ENCODE assay signal across 11 mouse cellular contexts in genomic region chr2:124616746-124617145, GRCm38 (mm10).
DNase-seq lines count a peak whose midpoint lies in the region; ATAC-seq and TF ChIP-seq lines count a peak whose summit lies in the region.
"Had no signal": no experiment of that assay in that cellular context is flagged by ENCODE, and none has a peak within 500 bp of the region (broad histone marks: within the 10 kb centered on the region; RNA-seq: fewer than 3 reads in every experiment).

No protein-coding gene starts in this region.

- 14% methylated on average over 4 of the region's 4 CpGs for WGBS in heart, adult 2 months
- WGBS in liver, embryonic 13.5 days (ENCODE audit: insufficient replicate concordance) = 33% methylated on average over 4 of the region's 4 CpGs
- 51% methylated on average over 4 of the region's 4 CpGs for WGBS in liver, embryonic 11.5 days
- 20% methylated on average over 4 of the region's 4 CpGs for WGBS in embryonic facial prominence, embryonic 14.5 days
- WGBS in liver, postnatal 0 days (ENCODE audit: insufficient replicate concordance) = 50% methylated on average over 4 of the region's 4 CpGs

- no peak for TF ChIP-seq EP300 in heart, adult 2 months (IDR thresholded peaks at IDR 0.05; ENCODE audit: insufficient read depth, low read depth, low read length)
- TF ChIP-seq EP300 in liver, postnatal 0 days (IDR thresholded peaks at IDR 0.05; ENCODE audit: low read depth) = no peak

- H3K9ac ChIP-seq in heart, adult 2 months (ENCODE audit: low read depth, low read length) = no peak overlapping the region
- H3K9ac ChIP-seq in liver, embryonic 13.5 days = no peak overlapping the region
- H3K9ac ChIP-seq in liver, embryonic 11.5 days (ENCODE audit: low read depth, low read length) = no peak overlapping the region
- H3K9ac ChIP-seq in embryonic facial prominence, embryonic 14.5 days (ENCODE audit: low read depth, low read length) = no peak overlapping the region
- H3K9ac ChIP-seq in liver, postnatal 0 days (replicated peaks) = no peak overlapping the region
- H3K9ac ChIP-seq: midbrain, embryonic 15.5 days had no signal

- peaks cover 37% of the 10 kb centered on the region for H3K4me1 ChIP-seq in heart, adult 2 months (ENCODE audit: control insufficient read depth, insufficient read depth, low read length)
- H3K4me1 ChIP-seq in liver, embryonic 13.5 days (replicated peaks) = no peaks in the 10 kb centered on the region
- peaks cover 2% of the 10 kb centered on the region; the same call in 1 of the 2 replicates for H3K4me1 ChIP-seq in liver, embryonic 11.5 days (replicated peaks; ENCODE audit: control insufficient read depth, insufficient read depth, low read length)
- peaks cover 13% of the 10 kb centered on the region for H3K4me1 ChIP-seq in embryonic facial prominence, embryonic 14.5 days (ENCODE audit: control insufficient read depth, insufficient read depth, low read length)
- H3K4me1 ChIP-seq in liver, postnatal 0 days (ENCODE audit: insufficient read depth) = no peaks in the 10 kb centered on the region

- no peak for DNase-seq in heart, adult 2 months
- no peak for DNase-seq in heart, adult 9 months (ENCODE audit: low spot score in 2 of 2)
- no peak for DNase-seq in liver, embryonic 13.5 days
- no peak for DNase-seq in liver, embryonic 11.5 days (ENCODE audit: low spot score)
- peak; percentile 38 for DNase-seq in embryonic facial prominence, embryonic 14.5 days (ENCODE audit: low spot score)
- no peak for DNase-seq in liver, postnatal 0 days
- no peak for DNase-seq in left cerebral cortex, postnatal 25 days (ENCODE audit: low spot score in 2 of 2)
- no peak for DNase-seq in ovary, postnatal 10 days (ENCODE audit: low spot score)
- DNase-seq: cerebellum, postnatal 14 days had no signal

- H3K27me3 ChIP-seq in heart, adult 2 months (ENCODE audit: control insufficient read depth, insufficient read depth, low read length) = no peaks in the 10 kb centered on the region
- H3K27me3 ChIP-seq in liver, embryonic 13.5 days = peaks cover 12% of the 10 kb centered on the region
- H3K27me3 ChIP-seq in liver, embryonic 11.5 days (replicated peaks; ENCODE audit: control insufficient read depth, insufficient read depth, low read length) = peaks cover 5% of the 10 kb centered on the region; the same call in 1 of the 2 replicates
- 0 out of 2 replicates have a peak, but pooled peaks cover 6% of the 10 kb centered on the region for H3K27me3 ChIP-seq in embryonic facial prominence, embryonic 14.5 days (replicated peaks; ENCODE audit: control insufficient read depth, insufficient read depth, low read length)
- no peaks in the 10 kb centered on the region for H3K27me3 ChIP-seq in liver, postnatal 0 days (ENCODE audit: insufficient read depth, low read length)
- H3K27me3 ChIP-seq: midbrain, embryonic 15.5 days had no signal

- 0 out of 2 replicates have a peak overlapping the region, but pooled peaks have one; percentile 13 for H3K4me3 ChIP-seq in heart, adult 2 months
- no peak overlapping the region for H3K4me3 ChIP-seq in liver, embryonic 13.5 days (replicated peaks)
- H3K4me3 ChIP-seq in liver, embryonic 11.5 days (ENCODE audit: low read depth, low read length) = no peak overlapping the region
- no peak overlapping the region for H3K4me3 ChIP-seq in embryonic facial prominence, embryonic 14.5 days (ENCODE audit: low read depth, low read length)
- no peak overlapping the region for H3K4me3 ChIP-seq in liver, postnatal 0 days (ENCODE audit: low read depth, low read length)
- H3K4me3 ChIP-seq: erythroblast, embryonic 14.5 days; midbrain, embryonic 15.5 days had no signal

- peaks cover 3% of the 10 kb centered on the region; the same call in 1 of the 2 replicates for H3K79me2 ChIP-seq in heart, adult 2 months (replicated peaks; ENCODE audit: control insufficient read depth, insufficient read depth, low read length)

- peak; percentile 39 for TF ChIP-seq CTCF in heart, adult 2 months (IDR thresholded peaks at IDR 0.05)
- 0 out of 2 replicates have a peak, but pooled peaks have one; percentile 7 for TF ChIP-seq CTCF in liver, postnatal 0 days (IDR thresholded peaks at IDR 0.05; ENCODE audit: low read depth)

- H3K36me3 ChIP-seq in heart, adult 2 months (ENCODE audit: control insufficient read depth, insufficient read depth, low read length) = peaks cover 34% of the 10 kb centered on the region
- H3K36me3 ChIP-seq in liver, embryonic 13.5 days = no peaks in the 10 kb centered on the region
- H3K36me3 ChIP-seq in liver, embryonic 11.5 days (ENCODE audit: control insufficient read depth, insufficient read depth, low read length) = no peaks in the 10 kb centered on the region
- no peaks in the 10 kb centered on the region for H3K36me3 ChIP-seq in embryonic facial prominence, embryonic 14.5 days (ENCODE audit: control insufficient read depth, insufficient read depth, low read length)
- H3K36me3 ChIP-seq in liver, postnatal 0 days (replicated peaks; ENCODE audit: insufficient read depth, low read length) = no peaks in the 10 kb centered on the region
- H3K36me3 ChIP-seq: midbrain, embryonic 15.5 days had no signal

- ATAC-seq in liver, embryonic 13.5 days (ENCODE audit: low read depth) = peak; percentile 31
- no peak for ATAC-seq in liver, embryonic 11.5 days (replicated peaks; ENCODE audit: low FRiP score)
- no peak for ATAC-seq in embryonic facial prominence, embryonic 14.5 days (ENCODE audit: low read depth)
- peak; percentile 41 for ATAC-seq in liver, postnatal 0 days
- ATAC-seq: midbrain, embryonic 15.5 days had no signal

- peak overlapping the region; percentile 82 for H3K27ac ChIP-seq in heart, adult 2 months
- H3K27ac ChIP-seq in liver, embryonic 13.5 days = no peak overlapping the region
- H3K27ac ChIP-seq in liver, embryonic 11.5 days (ENCODE audit: low read depth, low read length) = no peak overlapping the region
- H3K27ac ChIP-seq in embryonic facial prominence, embryonic 14.5 days (replicated peaks; ENCODE audit: low read depth, low read length) = no peak overlapping the region
- H3K27ac ChIP-seq in liver, postnatal 0 days (ENCODE audit: low read depth) = no peak overlapping the region
- H3K27ac ChIP-seq: midbrain, embryonic 15.5 days had no signal

- intact Hi-C loops in heart, adult 2 months (cut with DNase I) = no loop called here
- intact Hi-C loops in left cerebral cortex, postnatal 25 days (cut with DNase I) = no loop called here

- no peak overlapping the region for H3K4me2 ChIP-seq in liver, embryonic 13.5 days
- no peak overlapping the region for H3K4me2 ChIP-seq in liver, embryonic 11.5 days
- no peak overlapping the region for H3K4me2 ChIP-seq in embryonic facial prominence, embryonic 14.5 days (ENCODE audit: low read depth, low read length)
- H3K4me2 ChIP-seq in liver, postnatal 0 days (ENCODE audit: low read depth, low read length) = no peak overlapping the region; the same call in 1 of the 2 replicates
- H3K4me2 ChIP-seq: midbrain, embryonic 15.5 days had no signal

- TF ChIP-seq POLR2A in heart, adult 2 months (IDR thresholded peaks at IDR 0.05; ENCODE audit: insufficient read depth, low read depth, low read length) = peak; percentile 52; the same call in 1 of the 2 replicates

- H3K9me3 ChIP-seq in liver, embryonic 13.5 days (replicated peaks) = no peaks in the 10 kb centered on the region
- no peaks in the 10 kb centered on the region for H3K9me3 ChIP-seq in liver, embryonic 11.5 days (ENCODE audit: control insufficient read depth, low read length)
- H3K9me3 ChIP-seq in embryonic facial prominence, embryonic 14.5 days (ENCODE audit: control insufficient read depth, low read length) = no peaks in the 10 kb centered on the region
- no peaks in the 10 kb centered on the region for H3K9me3 ChIP-seq in liver, postnatal 0 days (ENCODE audit: low read length)
- H3K9me3 ChIP-seq: midbrain, embryonic 15.5 days had no signal

Comparison
In these comparisons a context has a peak if more than half of its experiments do, and no peak if none do; other contexts are left out.
1. ATAC-seq: peak in liver, embryonic 13.5 days (single experiment) and liver, postnatal 0 days (single experiment); none in liver, embryonic 11.5 days (single experiment) and embryonic facial prominence, embryonic 14.5 days (single experiment).